Mouse (Mus musculus) B cell, adult 2 months (primary cell): Measurements from ENCODE around the gene Plvap.
A peak's percentile ranks its signal among the peaks of the same experiment; 100 is the strongest.

Experiments
- DNase-seq, 2 experiments: peaks; one replicate each; pipeline ENCODE4 v3.0.0; 2022

Gene Plvap

GRCm38 (mm10) chr8:71485142-71486135 lies 26.1 kb downstream of the Plvap start, which contains the start of gene Ano8:
Gene Ano8 (minus strand): TSS chr8:71485963.
- DNase-seq = peak; percentile 87 to 88

- DNase-seq = no peak
Measured at GRCm38 (mm10) chr8:71484736-71485135, 26.8 kb downstream of the Plvap start.

GRCm38 (mm10) chr8:71483932-71484331 lies 27.6 kb downstream of the Plvap start:
- DNase-seq = peak; percentile 66

- DNase-seq = no peak
Measured at GRCm38 (mm10) chr8:71478943-71479342, 32.6 kb downstream of the Plvap start.

GRCm38 (mm10) chr8:71477196-71477845 lies 34.2 kb downstream of the Plvap start:
- DNase-seq = peak; percentile 57 to 58

GRCm38 (mm10) chr8:71476099-71476940 lies 35.2 kb downstream of the Plvap start:
- peak; percentile 69 to 74 for DNase-seq

GRCm38 (mm10) chr8:71475702-71476075 lies 35.9 kb downstream of the Plvap start:
- no peak for DNase-seq

- no peak for DNase-seq
Measured at GRCm38 (mm10) chr8:71474785-71475701, 36.5 kb downstream of the Plvap start.

GRCm38 (mm10) chr8:71474344-71474743 lies 37.2 kb downstream of the Plvap start:
- DNase-seq = no peak

- DNase-seq = peak; percentile 34 to 44
Measured at GRCm38 (mm10) chr8:71472601-71473386, 38.8 kb downstream of the Plvap start.

- DNase-seq = no peak
Measured at GRCm38 (mm10) chr8:71471861-71472260, 39.7 kb downstream of the Plvap start.

- DNase-seq = no peak
Measured at GRCm38 (mm10) chr8:71470913-71471255, 40.7 kb downstream of the Plvap start.

GRCm38 (mm10) chr8:71470146-71470912 lies 41.2 kb downstream of the Plvap start:
- no peak for DNase-seq

GRCm38 (mm10) chr8:71469411-71469810 lies 42.1 kb downstream of the Plvap start:
- DNase-seq = peak; percentile 56 to 57

GRCm38 (mm10) chr8:71468916-71469315 lies 42.6 kb downstream of the Plvap start, which contains the start of gene Dda1:
Gene Dda1 (plus strand): TSS chr8:71469199.
- peak; percentile 96 to 97 for DNase-seq

GRCm38 (mm10) chr8:71468001-71468400 lies 43.6 kb downstream of the Plvap start:
- DNase-seq = no peak

- DNase-seq = no peak
Measured at GRCm38 (mm10) chr8:71467201-71467600, 44.4 kb downstream of the Plvap start.

- DNase-seq = no peak
Measured at GRCm38 (mm10) chr8:71466198-71466597, 45.4 kb downstream of the Plvap start.

GRCm38 (mm10) chr8:71465733-71466132 lies 45.8 kb downstream of the Plvap start:
- DNase-seq = no peak
